Mouse (Mus musculus) MEL (cell line): ENCODE data around the gene Gm11541.
A peak's percentile ranks its signal among the peaks of the same experiment; 100 is the strongest.

Experiments
- CHD1 ChIP-seq: IDR thresholded peaks from 2 replicates; pipeline ENCODE4 v1.6.1; 2012; ENCODE audit warnings: low read depth, mild to moderate bottlenecking, inconsistent platforms, low read length, improper control_type of control experiment
- CTCF ChIP-seq, 3 experiments: IDR thresholded peaks in 2 of 3; conservative IDR thresholded peaks in 1 of 3; 2 replicates each; pipeline ENCODE4 v1.5.1; 2011 to 2012; ENCODE audit warnings: low read length in 3 of 3, low read depth in 2 of 3, mild to moderate bottlenecking in 2 of 3, improper control_type of control experiment in 1 of 3, inconsistent platforms in 1 of 3, mixed read lengths in 1 of 3, moderate library complexity in 1 of 3; ENCODE audit not compliant: control insufficient read depth in 1 of 3, insufficient read depth in 1 of 3, poor library complexity in 1 of 3, severe bottlenecking in 1 of 3
- EP300 ChIP-seq, 2 experiments: IDR thresholded peaks; 2 replicates each; pipeline ENCODE4 v1.6.1; 2011; ENCODE audit warnings: improper control_type of control experiment in 2 of 2, low read length in 2 of 2, low read depth in 1 of 2, mild to moderate bottlenecking in 1 of 2
- GABPA ChIP-seq: IDR thresholded peaks from 2 replicates; pipeline ENCODE4 v1.6.1; 2012; ENCODE audit warnings: low read depth, mild to moderate bottlenecking, inconsistent platforms, low read length, improper control_type of control experiment, moderate library complexity
- HCFC1 ChIP-seq: IDR thresholded peaks from 2 replicates; pipeline ENCODE4 v1.6.1; 2012; ENCODE audit warnings: low read depth, mild to moderate bottlenecking, inconsistent platforms, low read length, improper control_type of control experiment, moderate library complexity
- MAFK ChIP-seq: IDR thresholded peaks from 2 replicates; pipeline ENCODE4 v1.6.1; 2011; ENCODE audit warnings: low read depth, mild to moderate bottlenecking, low read length, improper control_type of control experiment, borderline replicate concordance
- MEF2A ChIP-seq: IDR thresholded peaks from 2 replicates; pipeline ENCODE4 v1.6.1; 2014; ENCODE audit warnings: low read depth, mild to moderate bottlenecking, inconsistent platforms, low read length, improper control_type of control experiment; ENCODE audit not compliant: poor library complexity, insufficient replicate concordance, severe bottlenecking; ENCODE audit errors: extremely low read depth
- MXI1 ChIP-seq: IDR thresholded peaks from 2 replicates; pipeline ENCODE4 v1.6.1; 2011; ENCODE audit warnings: mild to moderate bottlenecking, low read depth, low read length, improper control_type of control experiment
- NRF1 ChIP-seq: IDR thresholded peaks from 2 replicates; pipeline ENCODE4 v1.6.1; 2014; ENCODE audit warnings: low read depth, mild to moderate bottlenecking, inconsistent platforms, low read length, improper control_type of control experiment, moderate library complexity; ENCODE audit not compliant: poor library complexity, insufficient read depth, severe bottlenecking
- POLR2A ChIP-seq, 2 experiments: IDR thresholded peaks; 2 replicates each; pipeline ENCODE4 v1.6.1; 2011 to 2012; ENCODE audit warnings: low read length in 2 of 2, mild to moderate bottlenecking in 2 of 2, control low read depth in 1 of 2, improper control_type of control experiment in 1 of 2, low read depth in 1 of 2, moderate library complexity in 1 of 2; ENCODE audit not compliant: control insufficient read depth in 1 of 2, insufficient read depth in 1 of 2, poor library complexity in 1 of 2
- TCF12 ChIP-seq: IDR thresholded peaks from 2 replicates; pipeline ENCODE4 v1.6.1; 2014; ENCODE audit warnings: low read depth, mild to moderate bottlenecking, inconsistent platforms, low read length, improper control_type of control experiment, moderate library complexity

DNA sequence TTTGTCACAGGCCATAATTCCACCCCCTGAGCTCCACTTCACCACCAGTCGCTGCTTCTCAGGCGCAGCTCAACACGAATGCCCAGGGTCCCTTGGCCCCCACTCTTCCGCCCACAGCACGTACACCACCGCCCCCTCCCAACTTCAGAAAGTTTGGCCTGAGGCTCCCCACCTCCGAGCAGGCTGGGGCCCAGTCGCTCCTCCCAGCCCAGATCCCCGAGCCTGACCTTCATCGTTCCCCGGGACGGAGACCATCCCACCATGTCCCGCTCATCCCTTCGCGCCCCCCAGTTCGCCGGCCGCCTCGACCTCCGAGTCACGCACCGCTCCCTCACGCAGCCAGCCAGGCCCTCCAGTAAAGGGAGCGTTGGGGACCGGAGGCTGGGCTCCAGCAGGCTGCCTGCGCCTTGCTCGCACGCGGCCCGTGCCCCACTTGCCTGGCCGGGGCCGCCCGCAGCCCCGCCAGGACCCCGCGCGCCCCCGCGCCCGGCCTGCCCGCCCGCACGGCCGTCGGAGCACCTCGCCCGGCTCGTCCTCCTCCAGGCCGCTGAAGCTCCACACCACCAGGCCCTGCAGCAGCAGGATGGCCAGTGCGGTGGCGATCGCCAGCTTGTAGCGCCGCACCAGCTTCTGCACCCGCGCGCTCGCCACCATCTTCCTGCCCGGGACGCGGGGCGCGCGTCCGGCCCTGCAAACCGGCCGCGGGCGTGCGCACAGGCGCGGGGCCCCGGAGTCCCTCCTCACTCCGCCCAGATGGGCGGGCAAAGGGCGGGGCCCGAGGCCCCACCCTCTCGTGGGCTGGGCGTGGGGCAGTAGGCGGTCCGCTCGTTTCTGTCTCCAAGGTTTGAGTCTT is 27.3 kb downstream of the Gm11541 start, which contains the start of gene Xylt2:
- TF ChIP-seq CTCF (IDR thresholded peaks at IDR 0.05 in 2 of 3, conservative IDR thresholded peaks at IDR 0.05 in 1 of 3; ENCODE audit: control insufficient read depth in 1 of 3, insufficient read depth in 1 of 3, low read depth in 2 of 3, low read length in 3 of 3, poor library complexity in 1 of 3, severe bottlenecking in 1 of 3) (no peak), CHD1 (0 out of 2 replicates have a peak, but pooled peaks have one; percentile 15), POLR2A (IDR thresholded peaks at IDR 0.05; ENCODE audit: control insufficient read depth in 1 of 2, insufficient read depth in 1 of 2, low read depth in 1 of 2, low read length in 2 of 2, poor library complexity in 1 of 2) (peak; percentile 84 to 89; a peak in 3 of 4 replicates), GABPA (no peak), HCFC1 (peak; percentile 56; the same call in 1 of the 2 replicates), TCF12 (no peak), EP300 (IDR thresholded peaks at IDR 0.05; ENCODE audit: low read depth in 1 of 2, low read length in 2 of 2) (no peak), MAFK (no peak), NRF1 (peak; percentile 69), MXI1 (peak; percentile 67), MEF2A (no peak)
